Mouse (Mus musculus): ENCODE results near the gene Trarg1.

GRCm38 (mm10) chr11:76692096-76692495 lies 12.5 kb downstream of the Trarg1 start:
- TF ChIP-seq CTCF (IDR thresholded peaks at IDR 0.05; ENCODE audit: low read depth) (no peak), EP300 (IDR thresholded peaks at IDR 0.05; ENCODE audit: low read depth) (no peak)
